ENCODE assay signal across 9 mouse cellular contexts in genomic region chrX:88906106-88906505, GRCm38 (mm10).
"Had no signal": no experiment of that assay in that cellular context is flagged by ENCODE, and none has a peak within 500 bp of the region (broad histone marks: within the 10 kb centered on the region; RNA-seq: fewer than 3 reads in every experiment).

No protein-coding gene starts in this region.

- DNase-seq: kidney, adult 18-20 months; kidney, postnatal 25 days; liver; liver, embryonic 13.5 days; liver, postnatal 0 days; lung, postnatal 14 days; right cerebral cortex, postnatal 14 days; thymus, adult 18-20 months; thymus, postnatal 14 days had no signal
